Mouse (Mus musculus) liver, embryonic 14.5 days (tissue): Measurements from ENCODE around the gene Ahrr.

ENCODE experiments used
- CTCF ChIP-seq: IDR thresholded peaks from 2 replicates; pipeline ENCODE4 v1.5.1; 2016; ENCODE audit warnings: antibody characterized with exemption, low read depth, control low read depth
- EP300 ChIP-seq: IDR thresholded peaks from 2 replicates; pipeline ENCODE4 v1.6.1; 2016; ENCODE audit warnings: antibody characterized with exemption, low read depth

DNA sequence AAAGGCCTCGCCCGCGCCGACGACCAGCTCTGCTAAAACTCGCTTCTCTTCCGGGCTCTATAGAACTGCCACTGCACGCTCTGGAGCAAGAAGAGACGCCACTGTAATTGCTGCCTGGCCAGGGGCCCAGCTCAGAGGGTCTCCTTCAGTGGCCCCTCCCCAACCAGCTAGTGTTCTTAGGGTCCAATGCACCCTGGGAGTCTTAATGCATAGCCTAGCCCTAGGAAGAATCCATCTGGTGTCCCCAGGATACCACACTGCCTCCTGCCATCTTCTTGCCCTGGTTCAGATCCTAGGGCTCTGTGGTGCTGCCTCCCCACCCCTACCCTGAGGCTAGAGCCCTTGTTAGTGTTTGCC, 125.1 kb downstream of the Ahrr start:
- no peak for TF ChIP-seq CTCF
- no peak for TF ChIP-seq EP300
